Mouse (Mus musculus) hindbrain, embryonic 14.5 days (tissue): ENCODE measurements around the gene P3h4. TPM values are rescaled to one million over a fixed set of nuclear protein-coding genes. Genes with fewer than 3 reads are reported as not detected.

Experiments used
- ATAC-seq: fragments of 200-750 bp; cut with Nextera tagmentation; 2 replicates; pipeline ENCODE4 v1.8.0; 2017; ENCODE audit warnings: moderate number of reproducible peaks, mild to moderate bottlenecking, moderate TSS enrichment, moderate library complexity; ENCODE audit not compliant: low FRiP score
- DNase-seq: peaks from one replicate; pipeline ENCODE4 v3.0.0-alpha.2; 2015; ENCODE audit warnings: low spot score
- H3K27ac ChIP-seq: fragments of 300-500 bp; sonication (generic); 2 replicates; pipeline ENCODE4 v1.5.1; 2014; ENCODE audit warnings: mild to moderate bottlenecking, moderate library complexity
- H3K27me3 ChIP-seq: fragments of 300-500 bp; sonication (generic); 2 replicates; pipeline ENCODE4 v1.6.1; 2014; ENCODE audit warnings: mild to moderate bottlenecking, low read length, mixed read lengths; ENCODE audit not compliant: control insufficient read depth, insufficient read depth
- H3K36me3 ChIP-seq: fragments of 300-500 bp; sonication (generic); replicated peaks from 2 replicates; pipeline ENCODE4 v1.6.1; 2014; ENCODE audit not compliant: control insufficient read depth, insufficient read depth
- H3K4me1 ChIP-seq: fragments of 300-500 bp; sonication (generic); replicated peaks from 2 replicates; pipeline ENCODE4 v1.6.1; 2014; ENCODE audit warnings: antibody characterized with exemption, low read length, mixed read lengths; ENCODE audit not compliant: control insufficient read depth, insufficient read depth
- H3K4me2 ChIP-seq: fragments of 300-500 bp; sonication (generic); replicated peaks from 2 replicates; pipeline ENCODE4 v1.6.1; 2014; ENCODE audit warnings: mild to moderate bottlenecking, moderate library complexity
- H3K4me3 ChIP-seq: fragments of 300-500 bp; sonication (generic); replicated peaks from 2 replicates; pipeline ENCODE4 v1.5.1; 2014; ENCODE audit warnings: mild to moderate bottlenecking, low read length
- H3K9ac ChIP-seq: fragments of 300-500 bp; sonication (generic); 2 replicates; pipeline ENCODE4 v1.6.1; 2014
- H3K9me3 ChIP-seq: fragments of 300-500 bp; sonication (generic); 2 replicates; pipeline ENCODE4 v1.6.1; 2016; ENCODE audit warnings: low read length; ENCODE audit not compliant: control insufficient read depth
- WGBS: fragments of 180-500 bp; shearing (Covaris S2); extraction: QIAGEN DNeasy Blood & Tissue Kit; methylation state at CpG from one replicate; pipeline ENCODE4 v1.1.7; 2014; 5-methylcytosine and 5-hydroxymethylcytosine counted together
- polyA plus RNA-seq: library from polyadenylated mRNA; unstranded; fragments of >200 nt; fragmentation: Nextera tagmentation; extraction: Ambion mirVana; gene quantifications from 2 replicates; pipeline ENCODE4 v1.2.1, GENCODE M21; 2014

P3h4 gene
- polyA plus RNA-seq, 1 experiment from 2014 or later: 20.4 TPM

DNA sequence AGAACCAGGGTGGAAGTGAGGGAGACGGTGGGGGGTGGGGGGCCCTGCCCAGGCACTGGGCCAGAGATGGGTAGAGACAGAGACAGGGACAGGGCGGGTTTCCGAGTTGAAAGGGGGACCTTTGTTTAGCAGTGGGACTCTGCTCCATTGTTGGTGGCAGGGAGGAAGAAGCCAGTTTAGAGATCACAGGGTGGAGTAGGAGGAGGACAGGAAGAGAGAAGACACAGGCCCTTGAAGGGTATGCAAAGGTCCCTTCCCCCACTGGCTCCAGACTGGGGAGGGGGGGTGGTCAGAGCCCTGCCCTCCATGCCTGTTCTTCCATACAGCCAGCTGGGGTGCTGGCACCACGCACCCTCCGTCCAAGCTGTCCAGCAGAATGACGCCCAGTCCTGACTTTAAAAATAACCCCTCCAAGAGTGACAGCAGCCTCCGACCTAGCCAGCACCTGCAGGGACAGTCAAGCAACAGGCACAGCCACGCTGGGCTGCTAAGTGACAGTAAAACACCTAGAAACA is 24.6 kb downstream of the P3h4 start:
- Histone ChIP-seq H3K27ac (peak overlapping the region; percentile 18; the same call in 1 of the 2 replicates), H3K9ac (no peak overlapping the region), H3K36me3 (peaks cover 12% of the 10 kb centered on the region), H3K4me1 (peaks cover 10% of the 10 kb centered on the region; the same call in 1 of the 2 replicates), H3K9me3 (no peaks in the 10 kb centered on the region), H3K27me3 (no peaks in the 10 kb centered on the region), H3K4me2 (no peak overlapping the region), H3K4me3 (no peak overlapping the region)
- no peak for ATAC-seq
- no peak for DNase-seq
- 32% methylated on average over 8 of the region's 8 CpGs for WGBS

DNA sequence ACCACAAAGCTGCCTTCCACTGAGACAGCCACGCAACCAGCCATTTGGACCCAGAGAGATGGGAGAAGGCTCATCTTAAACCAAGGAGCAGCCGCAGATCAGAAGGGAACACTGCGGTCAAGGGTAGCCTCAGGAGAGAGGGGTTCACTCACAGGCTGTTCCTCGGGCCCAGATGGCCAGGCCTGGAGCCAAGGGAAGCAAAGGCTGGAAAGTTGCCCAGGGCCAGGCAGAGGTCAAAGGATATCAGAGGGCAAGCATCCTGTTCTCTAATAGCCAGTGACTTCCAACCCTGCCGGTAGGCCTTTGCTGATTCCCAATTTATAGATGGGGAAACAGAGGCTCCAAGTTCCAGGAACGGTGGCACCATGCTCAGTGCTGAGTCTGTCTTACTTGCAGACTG is 26.0 kb downstream of the P3h4 start:
- no peak overlapping the region for H3K9ac ChIP-seq
- H3K4me1 ChIP-seq: 0 out of 2 replicates have a peak, but pooled peaks cover 6% of the 10 kb centered on the region
- H3K4me2 ChIP-seq: no peak overlapping the region
- no peaks in the 10 kb centered on the region for H3K9me3 ChIP-seq
- WGBS: 85% methylated on average over 6 of the region's 6 CpGs
- no peaks in the 10 kb centered on the region for H3K27me3 ChIP-seq
- H3K27ac ChIP-seq: no peak overlapping the region
- peaks cover 26% of the 10 kb centered on the region for H3K36me3 ChIP-seq
- no peak overlapping the region for H3K4me3 ChIP-seq
- DNase-seq: no peak
- ATAC-seq: no peak

DNA sequence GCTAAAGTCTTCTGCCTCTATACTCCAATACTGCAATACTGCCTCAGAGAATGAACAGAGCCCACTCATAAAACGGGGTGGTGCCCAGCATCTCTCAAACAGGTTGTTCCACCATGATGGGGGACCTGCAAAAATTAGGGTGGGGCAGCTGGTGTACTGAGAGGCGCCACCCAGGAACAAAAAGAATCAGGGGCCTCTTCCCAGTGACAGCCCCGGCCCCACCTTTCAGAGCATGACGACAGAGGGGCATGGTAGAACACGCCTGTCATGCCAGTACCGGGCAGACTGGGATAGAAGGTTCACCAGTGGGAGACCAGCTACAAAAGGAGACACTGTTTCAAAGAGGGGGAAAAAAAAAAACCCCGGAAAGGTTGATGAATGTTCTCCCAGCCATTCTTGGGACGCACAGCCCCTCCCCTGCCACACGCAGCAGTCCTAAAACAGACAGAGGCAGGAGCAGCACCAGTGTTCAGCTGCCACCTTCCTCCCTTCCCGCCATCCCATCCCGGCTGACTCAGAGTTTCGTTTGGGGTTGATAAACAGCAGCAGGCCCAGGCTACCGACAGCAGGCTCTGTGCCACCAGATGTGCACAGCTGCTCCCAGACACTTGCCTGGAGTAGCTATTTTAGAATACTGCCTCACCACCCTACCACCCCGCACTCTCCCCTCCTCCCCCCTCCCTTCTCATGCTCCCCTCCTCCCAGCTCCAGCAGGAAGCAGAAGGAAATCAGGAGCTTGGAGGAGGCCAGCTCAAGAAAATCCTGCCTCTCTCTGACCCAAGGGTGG is 26.9 kb downstream of the P3h4 start:
- H3K9ac ChIP-seq: no peak overlapping the region; the same call in 1 of the 2 replicates
- peaks cover 34% of the 10 kb centered on the region for H3K36me3 ChIP-seq
- no peak overlapping the region for H3K4me2 ChIP-seq
- 0 out of 2 replicates have a peak, but pooled peaks cover 6% of the 10 kb centered on the region for H3K4me1 ChIP-seq
- no peaks in the 10 kb centered on the region for H3K27me3 ChIP-seq
- H3K4me3 ChIP-seq: no peak overlapping the region
- no peak overlapping the region for H3K27ac ChIP-seq
- no peaks in the 10 kb centered on the region for H3K9me3 ChIP-seq
- ATAC-seq (no peak), DNase-seq (no peak)
- WGBS: 47% methylated on average over 14 of the region's 14 CpGs

DNA sequence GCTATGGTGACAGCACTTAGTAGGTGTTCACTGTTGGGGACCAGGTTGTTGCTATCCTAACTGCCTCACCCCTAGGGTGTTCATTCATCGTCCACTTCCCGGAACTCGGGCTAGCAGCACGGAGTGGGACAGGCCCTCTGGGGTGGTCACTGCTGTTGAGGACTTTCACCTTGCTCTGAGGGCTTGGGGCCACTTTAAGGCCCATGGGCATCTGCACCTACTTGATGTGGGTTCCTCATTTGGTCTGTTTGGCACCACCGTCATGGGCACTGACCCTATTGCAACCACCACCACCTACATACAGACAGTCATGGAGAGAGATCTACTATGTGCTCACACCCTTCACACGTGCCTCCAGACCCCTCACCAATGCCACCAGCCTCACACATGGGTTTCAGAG is 27.5 kb downstream of the P3h4 start:
- ATAC-seq (no peak), DNase-seq (no peak)
- Histone ChIP-seq H3K4me1 (0 out of 2 replicates have a peak, but pooled peaks cover 6% of the 10 kb centered on the region), H3K27me3 (no peaks in the 10 kb centered on the region), H3K4me3 (no peak overlapping the region), H3K4me2 (no peak overlapping the region), H3K36me3 (peaks cover 41% of the 10 kb centered on the region), H3K27ac (no peak overlapping the region), H3K9me3 (no peaks in the 10 kb centered on the region), H3K9ac (no peak overlapping the region)
- 88% methylated on average over 6 of the region's 6 CpGs for WGBS

DNA sequence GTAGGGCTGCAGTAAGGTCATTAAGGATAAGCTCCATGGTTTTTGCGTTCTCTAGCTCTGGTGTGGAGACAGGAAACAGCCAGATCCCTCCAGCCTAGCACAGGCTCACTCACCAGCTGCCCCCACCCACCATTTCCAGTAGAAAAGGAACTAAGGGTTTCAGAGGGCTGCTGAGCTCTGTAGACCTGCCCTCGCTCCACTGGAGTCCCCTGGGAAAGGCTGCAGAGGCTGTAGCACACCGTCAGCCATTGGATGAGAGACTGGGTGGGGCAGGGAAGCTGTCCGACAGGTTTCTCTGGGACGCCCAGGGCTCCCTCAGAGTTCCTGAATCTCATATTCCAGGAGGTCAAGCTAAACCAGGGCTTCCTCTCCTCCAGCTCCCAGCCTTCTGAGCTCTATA is 28.1 kb downstream of the P3h4 start:
- 50% methylated on average over 5 of the region's 5 CpGs for WGBS
- Histone ChIP-seq H3K4me1 (0 out of 2 replicates have a peak, but pooled peaks cover 6% of the 10 kb centered on the region), H3K4me2 (no peak overlapping the region), H3K9ac (no peak overlapping the region), H3K27me3 (no peaks in the 10 kb centered on the region), H3K36me3 (peaks cover 46% of the 10 kb centered on the region), H3K4me3 (no peak overlapping the region), H3K9me3 (no peaks in the 10 kb centered on the region), H3K27ac (no peak overlapping the region)
- no peak for DNase-seq
- ATAC-seq: no peak

DNA sequence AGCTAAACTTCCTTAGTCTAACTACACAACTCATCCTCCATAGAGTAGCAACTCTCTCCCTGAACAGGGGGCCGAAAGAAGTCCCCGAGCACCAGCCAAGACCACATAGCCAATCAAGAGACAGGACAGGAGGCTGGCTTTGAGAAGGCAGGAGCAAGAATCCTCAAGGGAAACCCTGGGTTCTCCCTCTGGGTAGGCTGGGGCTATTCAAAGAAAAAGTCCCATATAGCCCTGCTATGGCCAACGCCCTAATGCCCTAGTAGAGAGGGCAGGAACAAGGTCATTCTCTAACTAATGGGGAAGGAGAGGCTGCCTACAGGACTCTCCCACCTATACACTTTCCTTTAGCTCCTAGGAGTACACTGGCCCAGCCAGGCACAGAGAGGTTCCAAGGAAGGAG is 29.6 kb downstream of the P3h4 start:
- 0 out of 2 replicates have a peak, but pooled peaks cover 6% of the 10 kb centered on the region for H3K4me1 ChIP-seq
- H3K4me2 ChIP-seq: no peak overlapping the region
- no peak overlapping the region for H3K27ac ChIP-seq
- no peak for DNase-seq
- WGBS: 87% methylated on average over 3 of the region's 3 CpGs
- no peaks in the 10 kb centered on the region for H3K9me3 ChIP-seq
- no peak overlapping the region for H3K4me3 ChIP-seq
- H3K9ac ChIP-seq: no peak overlapping the region
- no peaks in the 10 kb centered on the region for H3K27me3 ChIP-seq
- H3K36me3 ChIP-seq: peaks cover 61% of the 10 kb centered on the region
- ATAC-seq: no peak

DNA sequence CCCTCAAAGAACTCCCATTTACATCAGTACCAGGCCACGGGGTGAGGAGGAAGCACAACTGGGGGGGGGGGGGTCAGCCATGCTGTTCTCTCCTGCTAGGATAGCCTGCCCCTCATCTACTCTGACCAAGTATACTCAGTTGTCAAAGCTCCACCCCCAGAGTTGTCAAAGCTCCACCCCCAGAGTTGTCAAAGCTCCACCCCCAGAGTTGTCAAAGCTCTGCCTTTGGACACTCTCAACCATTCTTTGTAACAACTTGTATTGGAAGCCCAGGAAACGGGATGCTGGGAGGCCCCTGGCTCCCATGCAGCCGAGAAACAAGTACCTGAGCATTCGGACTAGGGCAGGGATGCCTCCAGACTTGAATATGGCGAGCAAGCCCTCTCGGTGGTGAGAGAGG is 32.0 kb downstream of the P3h4 start:
- H3K36me3 ChIP-seq: peaks cover 84% of the 10 kb centered on the region
- no peak for ATAC-seq
- 76% methylated on average over 6 of the region's 6 CpGs for WGBS

DNA sequence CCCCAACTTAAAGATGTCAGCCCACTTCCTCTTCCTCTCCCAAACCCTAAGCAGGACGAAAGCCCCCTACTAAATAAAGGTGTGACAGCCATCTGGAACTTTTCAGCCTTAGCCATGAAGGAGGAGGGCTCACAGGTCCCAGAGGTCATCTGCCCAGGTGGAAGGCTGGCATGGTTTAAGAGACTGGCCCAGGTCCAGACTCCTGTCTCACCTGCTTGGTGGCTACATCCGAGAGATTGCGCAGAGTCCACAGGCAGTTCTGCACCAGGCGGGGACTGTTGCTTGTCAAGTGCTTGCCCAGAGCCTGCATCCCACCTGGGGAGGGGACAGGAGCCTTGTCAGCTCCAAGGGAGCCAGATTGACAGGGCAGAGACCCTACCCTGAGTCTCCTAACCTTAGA is 35.3 kb downstream of the P3h4 start:
- no peak for DNase-seq
- no peak overlapping the region for H3K4me3 ChIP-seq
- 89% methylated on average over 4 of the region's 4 CpGs for WGBS

More for the DNA sequence above, 32.0 kb downstream of the P3h4 start:
- Histone ChIP-seq H3K4me1 (no peaks in the 10 kb centered on the region), H3K9me3 (no peaks in the 10 kb centered on the region), H3K4me2 (no peak overlapping the region), H3K27ac (no peak overlapping the region), H3K9ac (no peak overlapping the region), H3K4me3 (no peak overlapping the region), H3K27me3 (no peaks in the 10 kb centered on the region)
- no peak for DNase-seq

DNA sequence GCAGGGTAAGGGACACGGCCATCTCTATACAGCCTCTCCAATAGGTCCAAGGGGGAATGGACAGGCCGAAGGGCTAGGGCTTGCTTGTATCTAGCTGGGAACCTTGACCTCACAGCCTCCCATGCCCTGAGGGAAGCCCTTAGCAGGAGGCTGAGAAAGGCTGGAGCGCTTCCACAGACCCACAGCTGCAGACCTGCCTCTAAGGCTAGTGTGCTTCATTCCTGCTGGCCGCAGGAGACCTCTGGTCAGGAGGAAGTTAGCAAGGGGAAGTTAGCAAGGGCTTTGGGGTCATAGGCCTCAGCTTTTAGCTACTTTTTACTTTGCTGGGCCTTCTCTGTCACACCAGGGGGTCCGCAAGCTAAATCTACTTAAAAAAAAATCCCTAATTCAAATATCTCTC is 36.2 kb downstream of the P3h4 start:
- WGBS: 90% methylated on average over 5 of the region's 5 CpGs
- Histone ChIP-seq H3K27ac (no peak overlapping the region), H3K4me2 (no peak overlapping the region), H3K4me3 (no peak overlapping the region), H3K36me3 (peaks cover 96% of the 10 kb centered on the region), H3K9me3 (no peaks in the 10 kb centered on the region), H3K9ac (no peak overlapping the region), H3K4me1 (no peaks in the 10 kb centered on the region), H3K27me3 (no peaks in the 10 kb centered on the region)
- no peak for ATAC-seq
- DNase-seq: no peak

More for the DNA sequence above, 35.3 kb downstream of the P3h4 start:
- no peak overlapping the region for H3K4me2 ChIP-seq
- H3K9me3 ChIP-seq: no peaks in the 10 kb centered on the region
- no peak for ATAC-seq
- H3K27ac ChIP-seq: no peak overlapping the region
- H3K27me3 ChIP-seq: no peaks in the 10 kb centered on the region
- peaks cover 96% of the 10 kb centered on the region for H3K36me3 ChIP-seq
- no peaks in the 10 kb centered on the region for H3K4me1 ChIP-seq
- H3K9ac ChIP-seq: no peak overlapping the region
